Comparison of ENCODE assay signal across 8 mouse cellular contexts in genomic region chr5:115542635-115543384, GRCm38 (mm10). TPM values are rescaled to one million over a fixed set of nuclear protein-coding genes. Genes with fewer than 3 reads are reported as not detected.
DNase-seq lines count a peak whose midpoint lies in the region; ATAC-seq and TF ChIP-seq lines count a peak whose summit lies in the region.

No protein-coding gene starts in this region.

- H3K4me3 ChIP-seq in midbrain, postnatal 0 days (ENCODE audit: low read depth, low read length), result no peak overlapping the region
- H3K4me3 ChIP-seq in midbrain, embryonic 16.5 days (ENCODE audit: low read depth, low read length), result no peak overlapping the region
- H3K4me3 ChIP-seq in embryonic fibroblast, embryonic 13.5 days (ENCODE audit: insufficient read depth, low read length), result no peak overlapping the region
- H3K4me3 ChIP-seq in limb, embryonic 12.5 days (replicated peaks), result no peak overlapping the region
- H3K4me3 ChIP-seq in neural tube, embryonic 14.5 days (ENCODE audit: low read depth, low read length), result no peak overlapping the region

- no peaks in the 10 kb centered on the region for H3K27me3 ChIP-seq in midbrain, postnatal 0 days (ENCODE audit: insufficient read depth, low read length)
- no peaks in the 10 kb centered on the region for H3K27me3 ChIP-seq in midbrain, embryonic 16.5 days (ENCODE audit: control insufficient read depth, insufficient read depth, low read depth, low read length)
- H3K27me3 ChIP-seq in limb, embryonic 12.5 days, result no peaks in the 10 kb centered on the region
- no peaks in the 10 kb centered on the region for H3K27me3 ChIP-seq in neural tube, embryonic 14.5 days (ENCODE audit: control insufficient read depth, insufficient read depth, low read length)

- H3K27ac ChIP-seq in midbrain, postnatal 0 days (ENCODE audit: low read depth, low read length), result no peak overlapping the region
- no peak overlapping the region for H3K27ac ChIP-seq in midbrain, embryonic 16.5 days (ENCODE audit: low read length)
- 0 out of 2 replicates have a peak overlapping the region, but pooled peaks have one; percentile 16 for H3K27ac ChIP-seq in embryonic fibroblast, embryonic 13.5 days (ENCODE audit: insufficient read depth, low read length)
- peak overlapping the region; percentile 72 for H3K27ac ChIP-seq in limb, embryonic 12.5 days
- 0 out of 2 replicates have a peak overlapping the region, but pooled peaks have one; percentile 18 for H3K27ac ChIP-seq in neural tube, embryonic 14.5 days (ENCODE audit: low read depth, low read length)

- H3K36me3 ChIP-seq in midbrain, postnatal 0 days (ENCODE audit: insufficient read depth, low read length), result peaks cover 7% of the 10 kb centered on the region; the same call in 1 of the 2 replicates
- H3K36me3 ChIP-seq in midbrain, embryonic 16.5 days (ENCODE audit: control insufficient read depth, insufficient read depth, low read length), result no peaks in the 10 kb centered on the region
- peaks cover 39% of the 10 kb centered on the region for H3K36me3 ChIP-seq in limb, embryonic 12.5 days
- H3K36me3 ChIP-seq in neural tube, embryonic 14.5 days (ENCODE audit: control insufficient read depth, insufficient read depth, low read length), result 0 out of 2 replicates have a peak, but pooled peaks cover 7% of the 10 kb centered on the region

- TF ChIP-seq CTCF in midbrain, postnatal 0 days (IDR thresholded peaks at IDR 0.05), result no peak
- no peak for TF ChIP-seq CTCF in embryonic fibroblast, embryonic 13.5 days (IDR thresholded peaks at IDR 0.05; ENCODE audit: borderline replicate concordance, insufficient read depth, low read length)

- peak overlapping the region; percentile 6; the same call in 1 of the 2 replicates for H3K4me2 ChIP-seq in midbrain, postnatal 0 days (ENCODE audit: low read depth, low read length, poor library complexity, severe bottlenecking)
- H3K4me2 ChIP-seq in midbrain, embryonic 16.5 days (ENCODE audit: low read length), result no peak overlapping the region
- H3K4me2 ChIP-seq in limb, embryonic 12.5 days, result peak overlapping the region; percentile 7; the same call in 1 of the 2 replicates
- H3K4me2 ChIP-seq in neural tube, embryonic 14.5 days (ENCODE audit: low read depth, low read length), result no peak overlapping the region

- no peak overlapping the region for H3K9ac ChIP-seq in midbrain, postnatal 0 days (replicated peaks; ENCODE audit: low read length, poor library complexity, severe bottlenecking)
- H3K9ac ChIP-seq in midbrain, embryonic 16.5 days (ENCODE audit: low read depth, low read length), result no peak overlapping the region
- H3K9ac ChIP-seq in limb, embryonic 12.5 days (replicated peaks), result peak overlapping the region; percentile 23; the same call in 1 of the 2 replicates
- H3K9ac ChIP-seq in neural tube, embryonic 14.5 days (replicated peaks; ENCODE audit: low read depth, low read length), result no peak overlapping the region

- WGBS in midbrain, postnatal 0 days, result 68% methylated on average over 19 of the region's 19 CpGs
- 72% methylated on average over 19 of the region's 19 CpGs for whole genome bisulfite sequencing in midbrain, embryonic 16.5 days
- 50% methylated on average over 19 of the region's 19 CpGs for WGBS in limb, embryonic 12.5 days
- WGBS in neural tube, embryonic 14.5 days, result 70% methylated on average over 19 of the region's 19 CpGs

- no peak for DNase-seq in midbrain, postnatal 0 days (ENCODE audit: low spot score)
- DNase-seq in right cerebral cortex, adult 2 months (ENCODE audit: low spot score in 2 of 2), result no peak
- no peak for DNase-seq in Muller cell, postnatal 12 days (ENCODE audit: inconsistent ontology term)
- no peak for DNase-seq in spleen, adult 18-20 months

- H3K4me1 ChIP-seq in midbrain, postnatal 0 days (ENCODE audit: insufficient read depth, low read length), result no peaks in the 10 kb centered on the region
- peaks cover 3% of the 10 kb centered on the region; the same call in 1 of the 2 replicates for H3K4me1 ChIP-seq in midbrain, embryonic 16.5 days (ENCODE audit: control insufficient read depth, insufficient read depth, low read length)
- H3K4me1 ChIP-seq in embryonic fibroblast, embryonic 13.5 days (ENCODE audit: control insufficient read depth, insufficient read depth, low read length), result peaks cover 12% of the 10 kb centered on the region
- H3K4me1 ChIP-seq in limb, embryonic 12.5 days (replicated peaks), result peaks cover 56% of the 10 kb centered on the region
- peaks cover 20% of the 10 kb centered on the region for H3K4me1 ChIP-seq in neural tube, embryonic 14.5 days (ENCODE audit: control insufficient read depth, insufficient read depth, low read length)

- no peak for ATAC-seq in midbrain, postnatal 0 days (ENCODE audit: low FRiP score)
- ATAC-seq in midbrain, embryonic 16.5 days, result no peak
- no peak for ATAC-seq in limb, embryonic 12.5 days (ENCODE audit: insufficient number of reproducible peaks, insufficient read depth, low FRiP score, low TSS enrichment, low read depth)
- no peak for ATAC-seq in neural tube, embryonic 14.5 days (ENCODE audit: low read depth)

- no peak for TF ChIP-seq POLR2A in embryonic fibroblast, embryonic 13.5 days (IDR thresholded peaks at IDR 0.05; ENCODE audit: low read depth, low read length)

- no peaks in the 10 kb centered on the region for H3K9me3 ChIP-seq in midbrain, postnatal 0 days (ENCODE audit: low read length)
- H3K9me3 ChIP-seq in midbrain, embryonic 16.5 days (replicated peaks; ENCODE audit: control insufficient read depth, low read length, poor library complexity, severe bottlenecking), result no peaks in the 10 kb centered on the region
- H3K9me3 ChIP-seq in limb, embryonic 12.5 days, result no peaks in the 10 kb centered on the region
- H3K9me3 ChIP-seq in neural tube, embryonic 14.5 days (ENCODE audit: control insufficient read depth, low read length), result no peaks in the 10 kb centered on the region

RNA-seq across cellular contexts. Expression of gene Rplp0, which starts 16.5 kb away (rescaled TPM):
- 1,612 and 1,828 TPM in 2 replicates for total RNA-seq in midbrain, postnatal 0 days (2014; rRNA removed)
- 779 and 814 TPM in 2 replicates for polyA plus RNA-seq in midbrain, postnatal 0 days (2015; fragmentation: Nextera tagmentation; extraction: Ambion mirVana)
- 794 and 826 TPM in 2 replicates for polyA plus RNA-seq in midbrain, embryonic 16.5 days (2015; fragmentation: Nextera tagmentation; extraction: Ambion mirVana)
- 3,023 and 3,024 TPM in 2 replicates for polyA plus RNA-seq in embryonic fibroblast, embryonic 13.5 days (2011; ENCODE audit: insufficient read length, low read depth, missing spikeins)
- 1,237 and 1,243 TPM in 2 replicates for polyA plus RNA-seq in limb, embryonic 12.5 days (2016; fragmentation: Nextera tagmentation; extraction: Ambion mirVana)
- polyA plus RNA-seq in neural tube, embryonic 14.5 days (2014; fragmentation: Nextera tagmentation; extraction: Ambion mirVana), result 903 and 934 TPM in 2 replicates

RNA-seq across cellular contexts. Expression of gene Gcn1l1, which starts 22.2 kb away (rescaled TPM):
- total RNA-seq in midbrain, postnatal 0 days (2014; rRNA removed), result 72.9 and 75.1 TPM in 2 replicates
- 24.7 and 26.6 TPM in 2 replicates for polyA plus RNA-seq in midbrain, postnatal 0 days (2015; fragmentation: Nextera tagmentation; extraction: Ambion mirVana)
- polyA plus RNA-seq in midbrain, embryonic 16.5 days (2015; fragmentation: Nextera tagmentation; extraction: Ambion mirVana), result 45.1 and 46.7 TPM in 2 replicates
- 39.5 and 40.7 TPM in 2 replicates for polyA plus RNA-seq in embryonic fibroblast, embryonic 13.5 days (2011; ENCODE audit: insufficient read length, low read depth, missing spikeins)
- polyA plus RNA-seq in limb, embryonic 12.5 days (2016; fragmentation: Nextera tagmentation; extraction: Ambion mirVana), result 55.4 and 57.4 TPM in 2 replicates
- 41.9 and 45.2 TPM in 2 replicates for polyA plus RNA-seq in neural tube, embryonic 14.5 days (2014; fragmentation: Nextera tagmentation; extraction: Ambion mirVana)

RNA-seq across cellular contexts. Expression of gene Pxn, which starts 36.3 kb away (rescaled TPM):
- 34.6 and 39.4 TPM in 2 replicates for total RNA-seq in midbrain, postnatal 0 days (2014; rRNA removed)
- 15.3 and 15.9 TPM in 2 replicates for polyA plus RNA-seq in midbrain, postnatal 0 days (2015; fragmentation: Nextera tagmentation; extraction: Ambion mirVana)
- polyA plus RNA-seq in midbrain, embryonic 16.5 days (2015; fragmentation: Nextera tagmentation; extraction: Ambion mirVana), result 18.3 and 18.5 TPM in 2 replicates
- polyA plus RNA-seq in embryonic fibroblast, embryonic 13.5 days (2011; ENCODE audit: insufficient read length, low read depth, missing spikeins), result 25.7 and 35.2 TPM in 2 replicates
- 40.3 and 47.1 TPM in 2 replicates for polyA plus RNA-seq in limb, embryonic 12.5 days (2016; fragmentation: Nextera tagmentation; extraction: Ambion mirVana)
- polyA plus RNA-seq in neural tube, embryonic 14.5 days (2014; fragmentation: Nextera tagmentation; extraction: Ambion mirVana), result 8.5 and 11.1 TPM in 2 replicates

RNA-seq across cellular contexts. Expression of gene Sirt4, which starts 58.3 kb away (rescaled TPM):
- total RNA-seq in midbrain, postnatal 0 days (2014; rRNA removed), result 19.5 and 25.6 TPM in 2 replicates
- polyA plus RNA-seq in midbrain, postnatal 0 days (2015; fragmentation: Nextera tagmentation; extraction: Ambion mirVana), result 22.4 and 27.0 TPM in 2 replicates
- 32.3 and 32.7 TPM in 2 replicates for polyA plus RNA-seq in midbrain, embryonic 16.5 days (2015; fragmentation: Nextera tagmentation; extraction: Ambion mirVana)
- 12.8 and 18.5 TPM in 2 replicates for polyA plus RNA-seq in embryonic fibroblast, embryonic 13.5 days (2011; ENCODE audit: insufficient read length, low read depth, missing spikeins)
- polyA plus RNA-seq in limb, embryonic 12.5 days (2016; fragmentation: Nextera tagmentation; extraction: Ambion mirVana), result 21.9 and 24.9 TPM in 2 replicates
- polyA plus RNA-seq in neural tube, embryonic 14.5 days (2014; fragmentation: Nextera tagmentation; extraction: Ambion mirVana), result 26.0 and 32.6 TPM in 2 replicates

Comparison
In these comparisons a context has a peak if more than half of its experiments do, and no peak if none do; other contexts are left out.
1. H3K4me2 ChIP-seq: peak in midbrain, postnatal 0 days (single experiment) and limb, embryonic 12.5 days (single experiment); none in midbrain, embryonic 16.5 days (single experiment) and neural tube, embryonic 14.5 days (single experiment).
2. H3K27ac ChIP-seq: peak in embryonic fibroblast, embryonic 13.5 days (single experiment), limb, embryonic 12.5 days (single experiment) and neural tube, embryonic 14.5 days (single experiment); none in midbrain, postnatal 0 days (single experiment) and midbrain, embryonic 16.5 days (single experiment).